Mouse (Mus musculus) MEL (cell line): Measurements from ENCODE around the gene Ankle2. TPM values are rescaled to one million over a fixed set of nuclear protein-coding genes. Genes with fewer than 3 reads are reported as not detected.
A peak's percentile ranks its signal among the peaks of the same experiment; 100 is the strongest.

Source experiments
- DNase-seq: peaks from one replicate; pipeline ENCODE4 v3.0.0; 2011; ENCODE audit warnings: low read depth, low spot score
- H3K27ac ChIP-seq: 2 replicates; pipeline ENCODE4 v1.5.1; 2012; ENCODE audit warnings: low read depth, mild to moderate bottlenecking, control low read depth, low read length, moderate library complexity; ENCODE audit not compliant: control insufficient read depth
- H3K27me3 ChIP-seq, 2 experiments: fragments of 150-350 bp in 1 of 2; sonication (generic) in 1 of 2; 2 replicates each; pipeline ENCODE4 v1.6.1; 2012; ENCODE audit warnings: low read length in 2 of 2, mild to moderate bottlenecking in 2 of 2, improper control_type of control experiment in 1 of 2, moderate library complexity in 1 of 2; ENCODE audit not compliant: insufficient read depth in 2 of 2, control insufficient read depth in 1 of 2
- H3K36me3 ChIP-seq, 2 experiments: 2 replicates each; pipeline ENCODE4 v1.6.1; 2012 to 2014; ENCODE audit warnings: low read length in 2 of 2, improper control_type of control experiment in 1 of 2, inconsistent platforms in 1 of 2, mild to moderate bottlenecking in 1 of 2; ENCODE audit not compliant: insufficient read depth in 2 of 2, control insufficient read depth in 1 of 2
- H3K4me1 ChIP-seq, 2 experiments: fragments of 150-350 bp in 1 of 2; sonication (generic) in 1 of 2; 2 replicates each; pipeline ENCODE4 v1.6.1; 2012; ENCODE audit warnings: low read length in 2 of 2, improper control_type of control experiment in 1 of 2, mild to moderate bottlenecking in 1 of 2; ENCODE audit not compliant: insufficient read depth in 2 of 2, control insufficient read depth in 1 of 2
- H3K4me3 ChIP-seq, 2 experiments: fragments of 150-350 bp in 1 of 2; sonication (generic) in 1 of 2; 2 replicates each; pipeline ENCODE4 v1.5.1; 2012; ENCODE audit warnings: low read depth in 2 of 2, low read length in 2 of 2, mild to moderate bottlenecking in 2 of 2, moderate library complexity in 2 of 2, control low read depth in 1 of 2, improper control_type of control experiment in 1 of 2; ENCODE audit not compliant: control insufficient read depth in 1 of 2, insufficient read depth in 1 of 2
- H3K79me2 ChIP-seq: 2 replicates; pipeline ENCODE4 v1.6.1; 2012; ENCODE audit warnings: mild to moderate bottlenecking, low read length, moderate library complexity; ENCODE audit not compliant: control insufficient read depth, poor library complexity, insufficient read depth
- H3K9ac ChIP-seq: 2 replicates; pipeline ENCODE4 v1.6.1; 2012; ENCODE audit warnings: low read depth, mild to moderate bottlenecking, control low read depth, low read length, moderate library complexity; ENCODE audit not compliant: control insufficient read depth, poor library complexity, severe bottlenecking
- H3K9me3 ChIP-seq: fragments of 150-350 bp; sonication (generic); replicated peaks from 2 replicates; pipeline ENCODE4 v1.6.1; 2012; ENCODE audit warnings: mild to moderate bottlenecking, low read length, improper control_type of control experiment, moderate library complexity; ENCODE audit not compliant: insufficient read depth
- BHLHE40 ChIP-seq: IDR thresholded peaks from 2 replicates; pipeline ENCODE4 v1.6.1; 2012; ENCODE audit warnings: low read depth, mild to moderate bottlenecking, inconsistent platforms, low read length, improper control_type of control experiment, borderline replicate concordance
- CHD1 ChIP-seq: IDR thresholded peaks from 2 replicates; pipeline ENCODE4 v1.6.1; 2012; ENCODE audit warnings: low read depth, mild to moderate bottlenecking, inconsistent platforms, low read length, improper control_type of control experiment
- ELF1 ChIP-seq: IDR thresholded peaks from 2 replicates; pipeline ENCODE4 v1.6.1; 2014; ENCODE audit warnings: low read depth, mild to moderate bottlenecking, inconsistent platforms, low read length, improper control_type of control experiment, moderate library complexity
- GATA1 ChIP-seq: IDR thresholded peaks from 2 replicates; pipeline ENCODE4 v1.6.1; 2011; ENCODE audit warnings: low read depth, low read length, improper control_type of control experiment
- HCFC1 ChIP-seq: IDR thresholded peaks from 2 replicates; pipeline ENCODE4 v1.6.1; 2012; ENCODE audit warnings: low read depth, mild to moderate bottlenecking, inconsistent platforms, low read length, improper control_type of control experiment, moderate library complexity
- JUND ChIP-seq: IDR thresholded peaks from 2 replicates; pipeline ENCODE4 v1.6.1; 2011; ENCODE audit warnings: low read depth, mild to moderate bottlenecking, improper control_type of control experiment, low read length
- KAT2A ChIP-seq: conservative IDR thresholded peaks from 2 replicates; pipeline ENCODE4 v1.6.1; 2012; ENCODE audit warnings: low read depth, low read length, improper control_type of control experiment, inconsistent platforms
- MAFK ChIP-seq: IDR thresholded peaks from 2 replicates; pipeline ENCODE4 v1.6.1; 2011; ENCODE audit warnings: low read depth, mild to moderate bottlenecking, low read length, improper control_type of control experiment, borderline replicate concordance
- MEF2A ChIP-seq: IDR thresholded peaks from 2 replicates; pipeline ENCODE4 v1.6.1; 2014; ENCODE audit warnings: low read depth, mild to moderate bottlenecking, inconsistent platforms, low read length, improper control_type of control experiment; ENCODE audit not compliant: poor library complexity, insufficient replicate concordance, severe bottlenecking; ENCODE audit errors: extremely low read depth
- MYB ChIP-seq: IDR thresholded peaks from 2 replicates; pipeline ENCODE4 v1.6.1; 2011; ENCODE audit warnings: mild to moderate bottlenecking, low read depth, low read length, improper control_type of control experiment
- MYC ChIP-seq: IDR thresholded peaks from 2 replicates; pipeline ENCODE4 v1.6.1; 2011; ENCODE audit warnings: low read depth, mild to moderate bottlenecking, low read length, improper control_type of control experiment, moderate library complexity
- NELFE ChIP-seq: IDR thresholded peaks from 2 replicates; pipeline ENCODE4 v1.6.1; 2011; ENCODE audit warnings: low read depth, low read length, improper control_type of control experiment
- NRF1 ChIP-seq: IDR thresholded peaks from 2 replicates; pipeline ENCODE4 v1.6.1; 2014; ENCODE audit warnings: low read depth, mild to moderate bottlenecking, inconsistent platforms, low read length, improper control_type of control experiment, moderate library complexity; ENCODE audit not compliant: poor library complexity, insufficient read depth, severe bottlenecking
- POLR2A ChIP-seq, 2 experiments: IDR thresholded peaks; 2 replicates each; pipeline ENCODE4 v1.6.1; 2011 to 2012; ENCODE audit warnings: low read length in 2 of 2, mild to moderate bottlenecking in 2 of 2, control low read depth in 1 of 2, improper control_type of control experiment in 1 of 2, low read depth in 1 of 2, moderate library complexity in 1 of 2; ENCODE audit not compliant: control insufficient read depth in 1 of 2, insufficient read depth in 1 of 2, poor library complexity in 1 of 2
- POLR2AphosphoS2 ChIP-seq: IDR thresholded peaks from 2 replicates; pipeline ENCODE4 v1.6.1; 2011; ENCODE audit warnings: low read length, improper control_type of control experiment
- POLR2AphosphoS5 ChIP-seq: IDR thresholded peaks from 2 replicates; pipeline ENCODE4 v1.6.1; 2012; ENCODE audit warnings: low read depth, borderline replicate concordance, mild to moderate bottlenecking, inconsistent platforms, low read length, moderate library complexity, mixed read lengths
- SIN3A ChIP-seq: IDR thresholded peaks from 2 replicates; pipeline ENCODE4 v1.6.1; 2012; ENCODE audit warnings: low read length, improper control_type of control experiment, inconsistent platforms
- SMC3 ChIP-seq: IDR thresholded peaks from 2 replicates; pipeline ENCODE4 v1.6.1; 2011; ENCODE audit warnings: low read depth, low read length, improper control_type of control experiment
- TAL1 ChIP-seq: IDR thresholded peaks from 2 replicates; pipeline ENCODE4 v1.6.1; 2012; ENCODE audit warnings: mild to moderate bottlenecking, inconsistent platforms, low read length, moderate library complexity, mixed read lengths
- TBP ChIP-seq: IDR thresholded peaks from 2 replicates; pipeline ENCODE4 v1.8.0; 2011; ENCODE audit warnings: low read depth, low read length, improper control_type of control experiment
- UBTF ChIP-seq: IDR thresholded peaks from 2 replicates; pipeline ENCODE4 v1.6.1; 2012; ENCODE audit warnings: low read depth, mild to moderate bottlenecking, inconsistent platforms, low read length, improper control_type of control experiment, moderate library complexity, borderline replicate concordance; ENCODE audit not compliant: insufficient read depth
- USF1 ChIP-seq: IDR thresholded peaks from 2 replicates; pipeline ENCODE4 v1.6.1; 2014; ENCODE audit warnings: low read depth, mild to moderate bottlenecking, inconsistent platforms, low read length, improper control_type of control experiment, moderate library complexity
- USF2 ChIP-seq, 2 experiments: IDR thresholded peaks; 2 replicates each; pipeline ENCODE4 v1.6.1; 2011 to 2012; ENCODE audit warnings: improper control_type of control experiment in 2 of 2, low read length in 2 of 2, borderline replicate concordance in 1 of 2, inconsistent platforms in 1 of 2, low read depth in 1 of 2, mild to moderate bottlenecking in 1 of 2; ENCODE audit not compliant: insufficient read depth in 1 of 2
- ZC3H11A ChIP-seq: IDR thresholded peaks from 2 replicates; pipeline ENCODE4 v1.6.1; 2012; ENCODE audit warnings: low read depth, mild to moderate bottlenecking, inconsistent platforms, low read length, improper control_type of control experiment
- ZKSCAN1 ChIP-seq: IDR thresholded peaks from 2 replicates; pipeline ENCODE4 v1.6.1; 2012; ENCODE audit warnings: low read depth, mild to moderate bottlenecking, inconsistent platforms, low read length, improper control_type of control experiment, moderate library complexity
- ZMIZ1 ChIP-seq: IDR thresholded peaks from 2 replicates; pipeline ENCODE4 v1.6.1; 2012; ENCODE audit warnings: low read depth, mild to moderate bottlenecking, inconsistent platforms, low read length, improper control_type of control experiment, moderate library complexity
- polyA plus RNA-seq, 2 experiments: library from polyadenylated mRNA; stranded (reverse) in 1 of 2; unstranded in 1 of 2; fragments of >175 nt in 1 of 2; fragments of >200 nt in 1 of 2; gene quantifications; 2 replicates each; pipeline versions ENCODE4 v1.2.1 to v1.2.4; 2012; ENCODE audit warnings: low replicate concordance in 2 of 2, low read depth in 1 of 2; ENCODE audit not compliant: insufficient read length in 2 of 2, insufficient read depth in 1 of 2, missing spikeins in 1 of 2
- total RNA-seq: library from RNA; depleted of rRNA; stranded (reverse); fragments of 300-350 nt; gene quantifications from 2 replicates; pipeline ENCODE4 v1.2.3, GENCODE M21; 2012

The Ankle2 gene
- total and polyA plus RNA-seq, 3 experiments = 29.5 to 270 (median 37.9) TPM

- H3K36me3 ChIP-seq = peaks cover 9 to 10% of the 10 kb centered on the region in 2 experiments
- no peak overlapping the region for H3K27ac ChIP-seq
- no peaks in the 10 kb centered on the region for H3K27me3 ChIP-seq
- TF ChIP-seq NELFE (no peak), ZC3H11A (no peak), GATA1 (no peak), POLR2AphosphoS2 (no peak), ELF1 (no peak), ZKSCAN1 (no peak), SMC3 (no peak), POLR2AphosphoS5 (no peak), NRF1 (no peak), KAT2A (no peak), USF2 (IDR thresholded peaks at IDR 0.05; ENCODE audit: borderline replicate concordance in 1 of 2, insufficient read depth in 1 of 2, low read depth in 1 of 2, low read length in 2 of 2) (no peak), TAL1 (no peak), CHD1 (no peak)
- H3K4me1 ChIP-seq = peaks cover 3 to 11% of the 10 kb centered on the region in 2 experiments; a peak in 3 of 4 replicates
- H3K9ac ChIP-seq = no peak overlapping the region
- H3K9me3 ChIP-seq = no peaks in the 10 kb centered on the region
- DNase-seq = no peak
- no peak overlapping the region for H3K4me3 ChIP-seq
- peaks cover 25% of the 10 kb centered on the region for H3K79me2 ChIP-seq
These were observed 36.1 kb downstream of the Ankle2 start for GRCm38 (mm10) chr5:110266941-110267340.

- Histone ChIP-seq H3K27ac (peak within 1 kb of the TSS; percentile 47), H3K9me3 (no peaks in the 10 kb centered on the region), H3K27me3 (no peaks in the 10 kb centered on the region), H3K79me2 (peaks cover 25% of the 10 kb centered on the region), H3K4me3 (peak within 1 kb of the TSS; percentile 94 to 99), H3K36me3 (peaks cover 6 to 18% of the 10 kb centered on the region in 2 experiments), H3K4me1 (peaks cover 3 to 18% of the 10 kb centered on the region in 2 experiments; a peak in 3 of 4 replicates), H3K9ac (peak within 1 kb of the TSS; percentile 93)
- DNase-seq = peak; percentile 95
- TF ChIP-seq ELF1 (peak; percentile 91), USF2 (IDR thresholded peaks at IDR 0.05; ENCODE audit: borderline replicate concordance in 1 of 2, insufficient read depth in 1 of 2, low read depth in 1 of 2, low read length in 2 of 2) (no peak), CHD1 (peak; percentile 64; the same call in 1 of the 2 replicates), TBP (peak; percentile 39; the same call in 1 of the 2 replicates), HCFC1 (peak; percentile 87), NELFE (peak; percentile 79), ZMIZ1 (peak; percentile 67; the same call in 1 of the 2 replicates), MYC (peak; percentile 30; the same call in 1 of the 2 replicates), POLR2A (IDR thresholded peaks at IDR 0.05; ENCODE audit: control insufficient read depth in 1 of 2, insufficient read depth in 1 of 2, low read depth in 1 of 2, low read length in 2 of 2, poor library complexity in 1 of 2) (peak; percentile 84 to 85), KAT2A (peak; percentile 62; the same call in 1 of the 2 replicates), POLR2AphosphoS5 (no peak), MEF2A (no peak), JUND (no peak), MYB (no peak), MAFK (no peak), SIN3A (peak; percentile 89), POLR2AphosphoS2 (peak; percentile 92), USF1 (peak; percentile 25; the same call in 1 of the 2 replicates), BHLHE40 (peak; percentile 40; the same call in 1 of the 2 replicates), UBTF (no peak)
These were observed 38.6 kb downstream of the Ankle2 start, which contains the start of gene Pgam5 for GRCm38 (mm10) chr5:110269141-110270101. Gene Pgam5 (minus strand): TSS chr5:110269913.
